In genomic region chr3:95754345-95755206, GRCm38 (mm10) we compare ENCODE assay signal across 8 mouse cellular contexts. TPM values are rescaled to one million over a fixed set of nuclear protein-coding genes. Genes with fewer than 3 reads are reported as not detected.
DNase-seq lines count a peak whose midpoint lies in the region; ATAC-seq lines count a peak whose summit lies in the region.

No protein-coding gene starts in this region.

- H3K9me3 ChIP-seq in hindbrain, embryonic 12.5 days (replicated peaks): no peaks in the 10 kb centered on the region

- H3K4me3 ChIP-seq in hindbrain, embryonic 12.5 days: peak overlapping the region; percentile 80

- peaks cover 29% of the 10 kb centered on the region for H3K36me3 ChIP-seq in hindbrain, embryonic 12.5 days

- H3K4me1 ChIP-seq in hindbrain, embryonic 12.5 days: peaks cover 6% of the 10 kb centered on the region; the same call in 1 of the 2 replicates

- no peaks in the 10 kb centered on the region for H3K27me3 ChIP-seq in hindbrain, embryonic 12.5 days

- DNase-seq in NIH3T3 (ENCODE audit: low read depth): peak; percentile 94
- DNase-seq in cerebellum, postnatal 10 days: peak; percentile 96 to 97
- peak; percentile 92 to 93 for DNase-seq in frontal cortex, postnatal 10 days (ENCODE audit: low spot score in 2 of 2)
- peak; percentile 94 to 97 for DNase-seq in layer of hippocampus, postnatal 14 days (ENCODE audit: low spot score in 2 of 2)
- peak; percentile 94 for DNase-seq in lung, postnatal 14 days
- peak; percentile 83 for DNase-seq in retina, adult 2 months (ENCODE audit: low read depth, low spot score)
- DNase-seq in thymus, postnatal 36 days: peak; percentile 88 to 91

- peak; percentile 99 for ATAC-seq in hindbrain, embryonic 12.5 days (ENCODE audit: low FRiP score)

- peak overlapping the region; percentile 74 for H3K27ac ChIP-seq in hindbrain, embryonic 12.5 days

- peak overlapping the region; percentile 78 for H3K9ac ChIP-seq in hindbrain, embryonic 12.5 days

- peak overlapping the region; percentile 82 for H3K4me2 ChIP-seq in hindbrain, embryonic 12.5 days (replicated peaks)

- under 1% methylated on average over 30 of the region's 30 CpGs for WGBS in hindbrain, embryonic 12.5 days

RNA-seq across cellular contexts. Expression of gene Tars2, which starts 5.4 kb away (rescaled TPM):
- 39.5 and 45.9 TPM in 2 replicates for polyA plus RNA-seq in hindbrain, embryonic 12.5 days (2016; fragmentation: Nextera tagmentation; extraction: Ambion mirVana)
- 10 to 100 TPM; 39.9 to 40.0 TPM for total RNA-seq in layer of hippocampus, postnatal 14 days (2021)

RNA-seq across cellular contexts. Expression of gene Ecm1, which starts 15.2 kb away (rescaled TPM):
- 12.6 and 13.2 TPM in 2 replicates for polyA plus RNA-seq in hindbrain, embryonic 12.5 days (2016; fragmentation: Nextera tagmentation; extraction: Ambion mirVana)
- total RNA-seq in layer of hippocampus, postnatal 14 days (2021): 10 to 100 TPM; 12.2 to 13.7 TPM

Comparison
In these comparisons a context has a peak if more than half of its experiments do, and no peak if none do; other contexts are left out.
1. Peak in every context shown above with its lines: DNase-seq, ATAC-seq, H3K4me3 ChIP-seq and H3K27ac ChIP-seq.